Mouse (Mus musculus) heart, embryonic 10.5 days (tissue): ENCODE data around the gene Aprt. TPM values are rescaled to one million over a fixed set of nuclear protein-coding genes. Genes with fewer than 3 reads are reported as not detected.

ENCODE experiments used
- DNase-seq: peaks from one replicate; pipeline ENCODE4 v3.0.0-alpha.2; 2017; ENCODE audit warnings: low spot score
- H3K27ac ChIP-seq: fragments of 300-500 bp; sonication (generic); 2 replicates; pipeline ENCODE4 v1.5.1; 2016; ENCODE audit warnings: mild to moderate bottlenecking
- H3K27me3 ChIP-seq: fragments of 300-500 bp; sonication (generic); 2 replicates; pipeline ENCODE4 v1.6.1; 2016; ENCODE audit warnings: mild to moderate bottlenecking; ENCODE audit not compliant: poor library complexity, insufficient read depth, severe bottlenecking
- H3K36me3 ChIP-seq: fragments of 300-500 bp; sonication (generic); 2 replicates; pipeline ENCODE4 v1.6.1; 2016; ENCODE audit warnings: mild to moderate bottlenecking, moderate library complexity
- H3K4me1 ChIP-seq: fragments of 300-500 bp; sonication (generic); 2 replicates; pipeline ENCODE4 v1.6.1; 2016; ENCODE audit warnings: mild to moderate bottlenecking
- H3K4me3 ChIP-seq: fragments of 300-500 bp; sonication (generic); 2 replicates; pipeline ENCODE4 v1.5.1; 2016; ENCODE audit warnings: mild to moderate bottlenecking, moderate library complexity
- H3K9me3 ChIP-seq: fragments of 300-500 bp; sonication (generic); 2 replicates; pipeline ENCODE4 v1.6.1; 2016; ENCODE audit warnings: mild to moderate bottlenecking, moderate library complexity
- WGBS: fragments of 180-500 bp; shearing (Covaris S2); methylation state at CpG from one replicate; pipeline ENCODE4 v1.1.7; 2016; 5-methylcytosine and 5-hydroxymethylcytosine counted together
- polyA plus RNA-seq: library from polyadenylated mRNA; unstranded; fragments of >200 nt; fragmentation: Nextera tagmentation; extraction: Ambion mirVana; gene quantifications from 2 replicates; pipeline ENCODE4 v1.2.1, GENCODE M21; 2016

Aprt gene
- polyA plus RNA-seq = 318 and 361 TPM in 2 replicates

GRCm38 (mm10) chr8:122576648-122577022 lies at the start of gene Aprt:
TSS of gene Aprt (minus strand) at chr8:122576909.
- Histone ChIP-seq H3K4me1 (peaks cover 76% of the 10 kb centered on the region), H3K4me3 (peak within 1 kb of the TSS; percentile 84), H3K36me3 (peaks cover 30% of the 10 kb centered on the region), H3K27me3 (no peaks in the 10 kb centered on the region), H3K27ac (peak within 1 kb of the TSS; percentile 93), H3K9me3 (no peaks in the 10 kb centered on the region)
- WGBS = under 1% methylated on average over 39 of the region's 39 CpGs
- DNase-seq = peak; percentile 98

DNA sequence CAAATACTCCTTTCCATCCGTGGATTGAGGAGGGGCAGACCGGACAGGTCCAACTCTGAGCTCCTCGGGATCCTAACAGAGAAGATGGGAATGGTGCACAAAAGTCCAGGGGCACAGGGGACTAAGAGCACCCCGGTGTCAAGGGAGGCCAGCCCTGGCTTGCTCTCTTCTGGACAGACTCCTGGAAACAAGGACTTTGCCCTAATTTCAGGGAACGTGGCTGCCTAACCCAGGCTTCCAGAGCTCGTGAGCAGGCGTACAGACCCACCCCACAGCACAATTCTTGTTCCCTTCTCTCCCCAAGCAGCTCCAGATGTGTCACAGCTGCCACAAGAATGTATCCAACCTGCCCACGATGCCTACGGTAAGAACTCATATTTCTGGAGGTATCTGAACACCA lies 49.1 kb upstream of the Aprt start:
- no peak for DNase-seq
- Histone ChIP-seq H3K4me1 (peaks cover 24% of the 10 kb centered on the region), H3K9me3 (no peaks in the 10 kb centered on the region), H3K27me3 (peaks cover 39% of the 10 kb centered on the region; the same call in 1 of the 2 replicates), H3K4me3 (no peak overlapping the region), H3K36me3 (peaks cover 9% of the 10 kb centered on the region; the same call in 1 of the 2 replicates), H3K27ac (0 out of 2 replicates have a peak overlapping the region, but pooled peaks have one; percentile 16)
- 87% methylated on average over 9 of the region's 9 CpGs for WGBS

- WGBS = 50% methylated on average over 5 of the region's 5 CpGs
- H3K27ac ChIP-seq = no peak overlapping the region
These were observed 47.9 kb upstream of the Aprt start for GRCm38 (mm10) chr8:122624653-122625052.

DNA sequence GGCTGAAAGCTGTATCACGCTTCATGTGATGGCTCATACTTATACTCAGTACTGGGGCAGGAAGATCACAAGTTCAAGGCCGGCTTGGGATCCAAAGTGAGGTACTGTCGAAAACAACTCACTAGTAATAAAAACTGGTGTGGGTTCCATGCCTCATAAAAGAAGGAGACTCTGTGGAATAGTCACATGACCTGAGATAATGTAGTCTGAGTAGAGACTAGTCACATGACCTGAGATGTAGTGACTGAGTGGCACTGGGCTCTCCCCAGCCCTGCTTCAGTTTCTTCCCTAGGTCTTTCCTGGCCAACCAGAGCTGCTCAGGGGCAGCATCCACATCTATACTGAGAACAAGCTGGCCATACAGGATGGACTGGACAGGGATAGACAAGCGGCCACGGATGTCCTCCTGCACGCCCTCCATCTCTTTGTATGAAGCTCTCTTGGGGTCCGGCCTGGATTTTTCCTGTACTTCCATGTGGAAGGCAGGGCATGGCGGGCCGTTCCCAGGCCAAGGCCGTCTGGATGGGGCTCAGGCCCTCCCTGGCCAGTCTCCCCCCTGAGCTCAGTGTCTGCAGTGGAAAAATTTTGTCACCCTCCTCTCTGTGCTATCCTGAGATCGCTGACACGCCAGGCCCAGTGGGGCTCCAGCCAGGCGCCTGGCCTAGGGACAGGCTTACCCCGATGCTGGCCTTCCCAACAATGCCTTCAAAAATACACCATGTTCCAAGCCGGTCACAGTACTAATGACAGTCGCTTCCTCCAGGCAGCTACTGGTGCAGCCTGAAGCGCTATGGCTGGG lies 47.3 kb upstream of the Aprt start:
- WGBS = 76% methylated on average over 17 of the region's 17 CpGs
- H3K27ac ChIP-seq = peak overlapping the region; percentile 38; the same call in 1 of the 2 replicates
- 0 out of 2 replicates have a peak, but pooled peaks cover 3% of the 10 kb centered on the region for H3K36me3 ChIP-seq
- no peak overlapping the region for H3K4me3 ChIP-seq
- no peak for DNase-seq
- peaks cover 36% of the 10 kb centered on the region; the same call in 1 of the 2 replicates for H3K27me3 ChIP-seq
- no peaks in the 10 kb centered on the region for H3K9me3 ChIP-seq
- H3K4me1 ChIP-seq = peaks cover 28% of the 10 kb centered on the region

More at GRCm38 (mm10) chr8:122624653-122625052, 47.9 kb upstream of the Aprt start:
- no peak overlapping the region for H3K4me3 ChIP-seq
- DNase-seq = no peak
- peaks cover 26% of the 10 kb centered on the region for H3K4me1 ChIP-seq
- no peaks in the 10 kb centered on the region for H3K9me3 ChIP-seq
- 0 out of 2 replicates have a peak, but pooled peaks cover 3% of the 10 kb centered on the region for H3K36me3 ChIP-seq
- H3K27me3 ChIP-seq = peaks cover 36% of the 10 kb centered on the region; the same call in 1 of the 2 replicates

GRCm38 (mm10) chr8:122622727-122623126 lies 46.0 kb upstream of the Aprt start, which contains the start of gene Pabpn1l:
TSS of gene Pabpn1l (minus strand) at chr8:122622739.
- no peak for DNase-seq
- Histone ChIP-seq H3K9me3 (no peaks in the 10 kb centered on the region), H3K4me3 (no peak within 1 kb of the TSS), H3K27ac (0 out of 2 replicates have a peak within 1 kb of the TSS, but pooled peaks have one; percentile 26), H3K27me3 (peaks cover 25% of the 10 kb centered on the region; the same call in 1 of the 2 replicates), H3K4me1 (peaks cover 36% of the 10 kb centered on the region), H3K36me3 (no peaks in the 10 kb centered on the region)
- 66% methylated on average over 6 of the region's 6 CpGs for WGBS

GRCm38 (mm10) chr8:122620446-122620845 lies 43.7 kb upstream of the Aprt start:
- no peak for DNase-seq
- Histone ChIP-seq H3K4me3 (no peak overlapping the region), H3K27ac (peak overlapping the region; percentile 18; the same call in 1 of the 2 replicates), H3K4me1 (peaks cover 43% of the 10 kb centered on the region), H3K9me3 (no peaks in the 10 kb centered on the region), H3K27me3 (peaks cover 13% of the 10 kb centered on the region; the same call in 1 of the 2 replicates), H3K36me3 (peaks cover 5% of the 10 kb centered on the region; the same call in 1 of the 2 replicates)
- WGBS = 47% methylated on average over 5 of the region's 5 CpGs

DNA sequence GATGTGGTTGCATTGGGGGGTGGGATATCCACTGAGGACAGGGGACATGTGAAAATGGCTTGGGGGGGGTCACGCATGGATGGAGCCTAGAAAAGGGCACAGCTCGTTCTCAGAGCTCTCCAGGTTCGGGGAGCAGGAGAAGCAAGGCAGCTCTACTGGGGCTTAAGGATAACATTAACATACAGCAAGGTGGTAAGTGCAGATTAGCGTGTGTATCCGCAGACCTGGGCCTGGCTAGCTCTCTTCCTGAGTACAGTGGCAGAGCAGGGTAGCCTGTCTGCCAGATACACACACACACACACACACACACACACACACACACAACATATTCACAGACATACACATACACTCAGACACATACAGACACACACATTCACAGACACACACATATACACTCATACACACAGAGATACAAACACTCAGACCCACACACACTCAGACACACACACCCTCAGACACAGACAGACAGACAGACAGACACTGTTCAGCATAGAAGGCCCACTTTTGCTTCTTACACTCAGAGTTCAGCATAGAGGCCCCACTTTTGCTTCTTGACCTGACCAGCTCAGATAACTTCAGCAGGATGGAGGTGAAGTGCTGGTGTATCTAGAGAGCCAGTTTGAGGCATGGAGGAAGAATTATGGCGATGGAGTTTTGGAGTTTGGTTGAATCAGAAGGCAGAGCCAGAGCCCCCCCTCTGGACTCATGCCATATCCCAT lies 42.1 kb upstream of the Aprt start:
- H3K9me3 ChIP-seq = no peaks in the 10 kb centered on the region
- H3K4me3 ChIP-seq = no peak overlapping the region
- peaks cover 32% of the 10 kb centered on the region for H3K4me1 ChIP-seq
- no peak for DNase-seq
- 73% methylated on average over 6 of the region's 6 CpGs for WGBS
- H3K36me3 ChIP-seq = peaks cover 18% of the 10 kb centered on the region
- peaks cover 13% of the 10 kb centered on the region; the same call in 1 of the 2 replicates for H3K27me3 ChIP-seq
- 0 out of 2 replicates have a peak overlapping the region, but pooled peaks have one; percentile 4 for H3K27ac ChIP-seq

DNA sequence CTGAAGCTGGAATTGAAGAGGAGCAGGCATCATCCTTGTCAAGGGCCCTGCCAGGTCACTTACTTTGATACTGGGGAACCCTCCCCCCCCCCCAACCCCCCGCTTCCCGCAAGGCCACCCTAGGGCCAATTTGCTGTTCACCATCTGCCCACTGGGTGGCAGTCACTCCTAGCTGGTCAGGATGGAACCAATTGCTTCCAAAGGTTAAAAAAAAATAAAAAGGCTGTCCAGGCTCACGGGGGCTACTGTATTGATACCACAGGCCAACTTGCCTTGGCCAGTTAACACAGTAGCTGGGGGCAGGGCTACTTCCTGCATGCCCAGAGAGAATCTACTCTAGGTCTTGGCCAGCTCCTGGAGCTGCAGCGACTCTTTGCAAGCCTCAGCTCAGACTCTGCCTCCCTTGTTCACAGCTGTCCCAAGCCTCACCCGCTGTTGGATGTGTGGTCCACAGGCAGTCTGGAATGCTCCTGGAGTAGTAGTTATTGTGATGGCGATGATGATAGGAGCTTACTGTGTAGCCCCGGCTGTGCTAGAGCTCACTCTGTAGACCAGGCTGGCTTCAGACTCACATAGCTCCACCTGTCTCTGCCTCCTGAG lies 41.3 kb upstream of the Aprt start:
- H3K27ac ChIP-seq = 0 out of 2 replicates have a peak overlapping the region, but pooled peaks have one; percentile 0
- peaks cover 32% of the 10 kb centered on the region for H3K4me1 ChIP-seq
- H3K36me3 ChIP-seq = peaks cover 22% of the 10 kb centered on the region
- H3K4me3 ChIP-seq = no peak overlapping the region
- H3K9me3 ChIP-seq = no peaks in the 10 kb centered on the region
- WGBS = 32% methylated on average over 6 of the region's 7 CpGs
- DNase-seq = no peak
- H3K27me3 ChIP-seq = peaks cover 13% of the 10 kb centered on the region; the same call in 1 of the 2 replicates

- Histone ChIP-seq H3K4me1 (peaks cover 42% of the 10 kb centered on the region), H3K36me3 (peaks cover 22% of the 10 kb centered on the region), H3K4me3 (no peak overlapping the region), H3K27ac (no peak overlapping the region; the same call in 1 of the 2 replicates), H3K27me3 (peaks cover 3% of the 10 kb centered on the region; the same call in 1 of the 2 replicates), H3K9me3 (no peaks in the 10 kb centered on the region)
- 75% methylated on average over 9 of the region's 9 CpGs for WGBS
- no peak for DNase-seq
These were observed 39.6 kb upstream of the Aprt start for GRCm38 (mm10) chr8:122616181-122616905.

DNA sequence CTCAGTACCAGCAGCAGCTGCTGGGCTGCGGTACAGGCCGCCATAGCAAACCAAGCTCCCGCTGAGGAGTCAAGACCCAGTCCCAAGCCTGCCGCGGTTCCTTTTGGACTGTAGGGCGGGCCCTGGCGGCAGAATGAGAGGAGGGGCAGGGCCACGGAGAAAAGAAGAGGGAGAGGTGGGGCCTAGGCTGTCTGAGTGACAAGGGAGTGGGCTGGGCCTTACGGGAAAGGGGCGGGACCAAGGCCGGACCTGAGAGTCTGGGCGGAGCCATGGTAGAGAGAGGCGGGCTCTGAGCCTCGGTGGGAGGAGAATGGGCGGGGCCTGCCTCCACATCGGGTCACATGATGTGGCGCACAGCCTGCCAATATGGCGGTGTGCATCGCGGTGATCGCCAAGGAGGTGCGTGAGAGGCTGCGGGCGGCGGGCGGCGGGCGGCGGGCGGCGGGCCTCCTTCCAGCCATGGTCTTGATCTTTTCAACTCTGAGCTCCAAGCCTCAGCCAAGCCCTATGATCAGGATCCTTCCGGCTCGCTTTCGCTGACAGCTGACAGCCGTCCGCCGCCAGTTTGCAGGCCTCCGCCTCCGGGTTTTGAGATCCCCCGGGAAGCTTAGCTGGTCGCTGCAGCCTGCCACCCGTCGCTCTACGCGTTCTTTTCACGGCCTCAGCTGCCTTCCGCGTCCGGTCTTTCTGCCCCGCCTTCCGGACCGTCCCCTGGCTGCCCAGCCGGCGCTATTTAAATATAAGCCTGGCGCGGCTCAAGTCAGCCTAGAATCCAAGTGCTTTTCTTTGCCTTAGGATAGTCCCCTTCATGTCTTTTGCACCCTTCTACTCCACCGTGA lies 34.8 kb upstream of the Aprt start, which contains the start of the genes Galns and Trappc2l:
TSS of gene Galns (minus strand) at position 169 of the 839 bp plus-strand sequence.
TSS of gene Trappc2l (plus strand) at position 346 of the 839 bp plus-strand sequence.
- peak; percentile 99 for DNase-seq
- peak within 1 kb of the TSS; percentile 85 for H3K27ac ChIP-seq
- H3K4me3 ChIP-seq = peak within 1 kb of the TSS; percentile 69
- no peaks in the 10 kb centered on the region for H3K27me3 ChIP-seq
- peaks cover 22% of the 10 kb centered on the region for H3K36me3 ChIP-seq
- peaks cover 36% of the 10 kb centered on the region for H3K4me1 ChIP-seq
- WGBS = under 1% methylated on average over 57 of the region's 57 CpGs
- no peaks in the 10 kb centered on the region for H3K9me3 ChIP-seq
